Mouse (Mus musculus) heart, postnatal 0 days (tissue): ENCODE measurements around the gene 3830417A13Rik. TPM values are rescaled to one million over a fixed set of nuclear protein-coding genes. Genes with fewer than 3 reads are reported as not detected.

ENCODE experiments used
- ATAC-seq: fragments of 200-750 bp; cut with Nextera tagmentation; 2 replicates; pipeline ENCODE4 v1.8.0; 2017; ENCODE audit warnings: low read depth, moderate number of reproducible peaks, moderate library complexity; ENCODE audit not compliant: insufficient read depth
- DNase-seq: peaks from one replicate; pipeline ENCODE4 v3.0.0-alpha.2; 2016; ENCODE audit warnings: low spot score
- H3K27ac ChIP-seq: fragments of 300-500 bp; sonication (generic); 2 replicates; pipeline ENCODE4 v1.5.1; 2014; ENCODE audit warnings: low read depth, mild to moderate bottlenecking
- H3K27me3 ChIP-seq: fragments of 300-500 bp; sonication (generic); 2 replicates; pipeline ENCODE4 v1.6.1; 2014; ENCODE audit warnings: low read length, mixed read lengths; ENCODE audit not compliant: control insufficient read depth, insufficient read depth
- H3K36me3 ChIP-seq: fragments of 300-500 bp; sonication (generic); replicated peaks from 2 replicates; pipeline ENCODE4 v1.6.1; 2014; ENCODE audit warnings: low read length, mixed read lengths; ENCODE audit not compliant: control insufficient read depth, insufficient read depth
- H3K4me1 ChIP-seq: fragments of 300-500 bp; sonication (generic); 2 replicates; pipeline ENCODE4 v1.6.1; 2014; ENCODE audit warnings: antibody characterized with exemption; ENCODE audit not compliant: control insufficient read depth, insufficient read depth
- H3K4me2 ChIP-seq: fragments of 300-500 bp; sonication (generic); 2 replicates; pipeline ENCODE4 v1.6.1; 2014; ENCODE audit warnings: low read depth, mild to moderate bottlenecking, low read length, moderate library complexity
- H3K4me3 ChIP-seq: fragments of 300-500 bp; sonication (generic); 2 replicates; pipeline ENCODE4 v1.5.1; 2014; ENCODE audit warnings: low read depth, low read length
- H3K9ac ChIP-seq: fragments of 300-500 bp; sonication (generic); replicated peaks from 2 replicates; pipeline ENCODE4 v1.6.1; 2014; ENCODE audit warnings: low read depth, low read length, mixed read lengths
- H3K9me3 ChIP-seq: fragments of 300-500 bp; sonication (generic); replicated peaks from 2 replicates; pipeline ENCODE4 v1.6.1; 2016; ENCODE audit warnings: low read length; ENCODE audit not compliant: control insufficient read depth
- CTCF ChIP-seq: IDR thresholded peaks from 2 replicates; pipeline ENCODE4 v1.5.1; 2016; ENCODE audit warnings: antibody characterized with exemption, control low read depth, low read depth
- EP300 ChIP-seq: IDR thresholded peaks from 2 replicates; pipeline ENCODE4 v1.6.1; 2016; ENCODE audit warnings: antibody characterized with exemption, low read depth
- WGBS: fragments of 180-500 bp; shearing (Covaris S2); extraction: QIAGEN DNeasy Blood & Tissue Kit; methylation state at CpG from one replicate; pipeline ENCODE4 v1.1.7; 2014; 5-methylcytosine and 5-hydroxymethylcytosine counted together
- polyA plus RNA-seq: library from polyadenylated mRNA; unstranded; fragments of >200 nt; fragmentation: Nextera tagmentation; extraction: Ambion mirVana; gene quantifications from 2 replicates; pipeline ENCODE4 v1.2.1, GENCODE M21; 2015
- total RNA-seq: library from RNA; depleted of rRNA; stranded (reverse); fragments of >200 nt; gene quantifications from 2 replicates; pipeline ENCODE4 v1.2.3, GENCODE M21; 2014; ENCODE audit warnings: low replicate concordance; rRNA removed

The 3830417A13Rik gene
- total RNA-seq (2.3 TPM in 1 of 2 replicates, not detected in the other), polyA plus RNA-seq (0.07 and 0.27 TPM in 2 replicates)

GRCm38 (mm10) chrX:64173248-64173647 is at the start of gene 3830417A13Rik:
Gene 3830417A13Rik, plus strand, starts transcription at chrX:64173548.
- DNase-seq: no peak
- Histone ChIP-seq H3K27ac (no peak within 1 kb of the TSS), H3K4me3 (no peak within 1 kb of the TSS), H3K27me3 (no peaks in the 10 kb centered on the region), H3K4me2 (no peak within 1 kb of the TSS), H3K9me3 (no peaks in the 10 kb centered on the region), H3K9ac (no peak within 1 kb of the TSS), H3K4me1 (no peaks in the 10 kb centered on the region), H3K36me3 (no peaks in the 10 kb centered on the region)
- ATAC-seq: no peak
- TF ChIP-seq CTCF: no peak
- TF ChIP-seq EP300: no peak
- WGBS: 73% methylated on average over 11 of the region's 11 CpGs

- no peaks in the 10 kb centered on the region for H3K27me3 ChIP-seq
- H3K27ac ChIP-seq: no peak within 1 kb of the TSS
- WGBS: 50% methylated on average over 2 of the region's 2 CpGs
- H3K4me3 ChIP-seq: no peak within 1 kb of the TSS
- ATAC-seq: no peak
- H3K9ac ChIP-seq: no peak within 1 kb of the TSS
- no peaks in the 10 kb centered on the region for H3K9me3 ChIP-seq
- H3K4me1 ChIP-seq: no peaks in the 10 kb centered on the region
- H3K4me2 ChIP-seq: no peak within 1 kb of the TSS
- no peaks in the 10 kb centered on the region for H3K36me3 ChIP-seq
- no peak for TF ChIP-seq EP300
- TF ChIP-seq CTCF: no peak
- no peak for DNase-seq
Measured at GRCm38 (mm10) chrX:64152098-64152497, 21.2 kb upstream of the 3830417A13Rik start, which contains the start of gene Gm6760. Gene Gm6760, minus strand, starts transcription at chrX:64152198.

GRCm38 (mm10) chrX:64181246-64181645 is 7.9 kb downstream of the 3830417A13Rik start:
- H3K27me3 ChIP-seq: no peaks in the 10 kb centered on the region
- H3K36me3 ChIP-seq: no peaks in the 10 kb centered on the region
- peak; percentile 46 for DNase-seq
- no peaks in the 10 kb centered on the region for H3K4me1 ChIP-seq
- peak overlapping the region; percentile 80 for H3K27ac ChIP-seq
- no peaks in the 10 kb centered on the region for H3K9me3 ChIP-seq
- no peak overlapping the region for H3K4me3 ChIP-seq
- peak; percentile 82 for ATAC-seq
- no peak for TF ChIP-seq CTCF
- TF ChIP-seq EP300: no peak
- no peak overlapping the region for H3K9ac ChIP-seq
- H3K4me2 ChIP-seq: no peak overlapping the region

Other genes with a start within 250 kb of the 3830417A13Rik start
- not detected in 2 replicates for gene Gm6760, start 21.4 kb upstream of the 3830417A13Rik start, total RNA-seq
- gene Gm6760, start 21.4 kb upstream of the 3830417A13Rik start, polyA plus RNA-seq: not detected in 2 replicates
- gene Slitrk4, start 103.4 kb downstream of the 3830417A13Rik start, total RNA-seq: 5.8 and 9.2 TPM in 2 replicates
- 4.7 and 5.1 TPM in 2 replicates for gene Slitrk4, start 103.4 kb downstream of the 3830417A13Rik start, polyA plus RNA-seq